Mouse (Mus musculus) stomach, postnatal 0 days (tissue): ENCODE data around the gene Kif26b.

Source experiments
- CTCF ChIP-seq: IDR thresholded peaks from 2 replicates; pipeline ENCODE4 v1.5.1; 2016; ENCODE audit warnings: antibody characterized with exemption, low read depth, mild to moderate bottlenecking, moderate library complexity
- EP300 ChIP-seq: optimal IDR thresholded peaks from 2 replicates; pipeline ENCODE3; 2016; ENCODE audit warnings: antibody characterized with exemption

DNA sequence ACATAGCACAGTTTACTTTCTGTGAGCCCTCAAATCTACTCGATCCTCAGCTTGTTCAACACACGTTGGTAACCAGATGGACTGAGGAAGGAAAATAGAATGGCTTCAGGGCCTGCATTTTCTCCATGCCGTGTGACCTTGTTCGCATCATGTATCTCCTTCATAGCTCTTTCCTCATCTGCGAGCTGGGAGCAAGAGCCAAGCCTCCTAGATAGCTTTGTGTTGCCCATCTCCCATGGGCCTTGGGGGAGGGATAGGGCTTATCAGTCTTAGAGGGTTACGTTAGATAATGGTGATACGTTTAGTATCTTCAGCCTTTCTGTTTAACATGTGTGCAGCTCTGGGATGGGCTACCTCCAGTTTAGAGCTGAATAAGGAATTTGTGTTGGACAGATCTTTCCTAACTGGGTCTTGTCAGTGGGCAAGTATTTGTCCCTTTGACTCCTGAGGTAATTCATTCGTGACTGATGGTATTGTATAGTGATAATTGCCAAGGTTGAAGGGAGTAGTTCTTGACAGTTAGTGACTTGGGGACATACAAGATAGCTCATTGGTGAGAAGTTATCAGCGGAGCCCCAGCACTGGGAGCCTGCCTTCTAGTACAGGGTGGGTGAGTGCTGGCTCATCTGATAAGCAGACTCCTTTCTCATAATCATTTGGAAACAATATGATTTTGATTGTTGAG is 183.4 kb downstream of the Kif26b start:
- TF ChIP-seq CTCF, result no peak
- TF ChIP-seq EP300, result no peak
